Mouse (Mus musculus) embryonic stem cell, embryonic (primary cell): ENCODE measurements around the gene Cemip2.

Experiments
- CTCF ChIA-PET, 4 experiments: fragments of 300-600 bp in 2 of 4; fragments of 350-600 bp in 2 of 4; sonication (Branson Sonifier 250); formaldehyde crosslinking; loops; one replicate each; lab custom pipeline; 2022; ENCODE audit warnings: inconsistent platforms in 2 of 4; lab: Charles Lee
- POLR2A ChIA-PET, 4 experiments: fragments of 300-600 bp in 2 of 4; fragments of 350-600 bp in 2 of 4; sonication (Branson Sonifier 250); formaldehyde crosslinking; loops; one replicate each; lab custom pipeline; 2022; ENCODE audit warnings: antibody characterized with exemption in 4 of 4, inconsistent platforms in 1 of 4; lab: Charles Lee

Cemip2 gene

DNA sequence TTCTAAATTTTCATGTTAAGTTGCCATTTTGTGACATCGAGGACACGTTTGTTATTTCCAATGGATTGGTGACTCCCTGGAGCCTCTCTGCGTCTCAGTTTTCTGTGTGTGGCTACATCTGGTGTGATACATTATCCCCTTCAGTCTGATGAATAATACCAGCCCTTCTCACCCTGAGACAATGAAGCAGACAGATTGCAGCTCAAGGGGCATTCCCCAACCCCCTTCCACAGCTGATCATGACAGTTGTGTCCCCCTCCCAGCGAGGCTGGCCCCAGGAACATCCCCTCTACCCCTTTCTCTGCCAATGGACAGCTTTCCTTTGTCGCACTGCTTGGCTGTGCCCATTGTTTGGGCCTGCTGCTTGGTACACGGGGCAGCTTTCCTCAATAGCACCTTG is 11.5 kb downstream of the Cemip2 start:
- ChIA-PET POLR2A (interaction anchor here in 3 of 4 experiments (0.7 to 9.4 kb wide), 19 partner anchors 9 to 1347 kb away, joined by 3 to 103 read pairs (median 6); partner anchors contain the start of genes Cemip2 (in 3 of the 3), 1110059E24Rik (in 1 of the 3) and Abhd17b (in 1 of the 3)), CTCF (interaction anchor here in 2 of 4 experiments (0.6 to 1.1 kb wide), 3 partner anchors 11 to 1445 kb away, joined by 3 to 6 read pairs (median 3); partner anchors contain the start of gene Cemip2 (in 1 of the 2))

DNA sequence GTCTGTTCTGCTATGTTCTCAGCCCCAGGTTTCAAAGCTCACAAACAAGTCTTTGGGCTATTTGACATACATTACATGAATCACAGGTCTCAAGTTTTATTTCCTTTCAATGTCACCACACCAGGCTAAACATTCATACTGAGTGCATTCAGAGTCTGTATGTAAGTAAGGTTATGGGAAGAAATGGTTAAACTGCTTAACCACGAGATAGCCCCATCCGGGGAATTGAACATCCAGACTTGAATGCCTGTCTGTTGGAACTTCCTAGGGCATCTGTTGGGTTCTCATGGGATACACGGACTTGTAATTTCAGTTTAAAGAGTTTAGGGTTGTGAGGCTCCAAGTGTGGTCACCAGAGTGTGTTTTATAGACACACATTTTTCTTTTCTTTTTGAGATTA is 13.2 kb downstream of the Cemip2 start:
- CTCF ChIA-PET: no interaction called here
- POLR2A ChIA-PET: interaction anchor here in 3 of 4 experiments (1.0 to 9.4 kb wide), 17 partner anchors 10 to 1345 kb away, joined by 3 to 103 read pairs (median 7); partner anchors contain the start of gene Cemip2 (in 3 of the 3)

DNA sequence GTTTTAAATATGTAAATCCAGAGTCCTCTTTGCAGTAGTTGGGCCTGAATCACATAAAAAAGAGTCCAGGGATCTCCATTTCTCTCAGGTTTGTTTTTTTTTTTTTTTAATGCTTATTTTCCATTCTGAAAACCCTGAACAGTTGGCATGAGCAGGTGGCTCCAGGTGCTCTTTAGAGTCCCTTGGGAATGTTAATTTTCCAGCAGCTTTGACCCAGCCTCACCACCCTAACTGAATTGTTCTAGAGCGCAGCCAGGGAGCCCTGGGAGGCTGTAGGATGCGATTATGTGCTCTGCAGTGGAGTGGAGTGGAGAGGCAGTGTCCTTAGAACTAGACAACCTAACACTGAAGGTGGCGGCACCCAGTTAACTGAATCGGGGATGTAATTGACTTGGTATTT is 13.7 kb downstream of the Cemip2 start:
- POLR2A ChIA-PET: interaction anchor here in 3 of 4 experiments (0.7 to 9.4 kb wide), 17 partner anchors 7 to 977 kb away, joined by 3 to 103 read pairs (median 7); partner anchors contain the start of gene Cemip2 (in 3 of the 3)
- CTCF ChIA-PET: no interaction called here

DNA sequence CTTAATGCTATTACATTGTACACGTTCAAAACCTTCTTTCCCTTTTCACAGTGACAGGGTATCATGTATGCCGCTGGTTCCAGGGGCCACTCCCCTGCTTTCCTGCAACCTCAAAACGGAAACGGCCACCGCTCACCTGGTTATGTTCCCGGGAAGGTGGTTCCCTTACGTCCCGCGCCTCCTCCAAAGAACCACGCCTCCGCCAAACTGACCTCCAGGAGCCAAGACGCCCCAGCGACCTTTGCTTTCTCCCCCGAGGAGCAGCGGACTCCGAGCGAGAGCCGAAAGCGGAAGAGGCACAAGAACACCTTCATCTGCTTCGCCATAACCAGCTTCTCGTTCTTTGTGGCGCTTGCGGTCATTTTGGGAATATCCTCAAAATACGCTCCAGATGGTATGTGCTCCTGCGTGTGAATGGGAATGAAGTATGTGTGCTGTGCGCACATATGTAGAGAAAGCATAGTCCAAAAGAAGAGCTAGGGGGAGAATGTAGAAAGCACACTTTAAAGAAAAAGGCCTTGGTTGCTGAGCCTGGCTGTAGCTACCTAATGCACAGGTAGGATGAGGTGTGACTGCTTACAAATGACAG is 14.5 kb downstream of the Cemip2 start:
- ChIA-PET CTCF (no interaction called here), POLR2A (interaction anchor here in 3 of 4 experiments (0.6 to 9.4 kb wide), 22 partner anchors 8 to 958 kb away, joined by 3 to 103 read pairs (median 5); partner anchors contain the start of gene Cemip2 (in 3 of the 3))

DNA sequence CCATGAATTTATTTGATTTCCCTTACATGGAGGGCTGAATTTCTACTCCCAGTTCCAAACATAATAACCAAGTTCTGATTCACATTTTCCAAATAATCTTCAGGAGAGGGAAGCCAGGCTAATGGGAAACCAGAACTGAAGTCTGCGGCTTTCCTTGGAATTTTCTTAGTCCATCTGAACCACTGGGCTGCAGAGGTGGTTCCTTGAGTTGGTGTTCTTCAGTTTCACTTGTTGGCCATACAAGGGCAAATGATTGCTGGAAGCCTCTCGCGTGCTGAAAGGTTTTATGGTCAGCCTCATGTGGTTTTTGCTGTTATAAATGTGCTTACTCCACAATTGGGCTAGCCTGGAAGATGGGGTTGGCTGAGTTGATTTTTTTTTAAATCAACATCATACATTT is 16.4 kb downstream of the Cemip2 start:
- POLR2A ChIA-PET: interaction anchor here in 2 of 4 experiments (1.0 to 3.2 kb wide), 3 partner anchors 9 to 17 kb away, joined by 3 to 16 read pairs (median 11); partner anchors contain the start of gene Cemip2 (in 1 of the 2)
- CTCF ChIA-PET: no interaction called here

DNA sequence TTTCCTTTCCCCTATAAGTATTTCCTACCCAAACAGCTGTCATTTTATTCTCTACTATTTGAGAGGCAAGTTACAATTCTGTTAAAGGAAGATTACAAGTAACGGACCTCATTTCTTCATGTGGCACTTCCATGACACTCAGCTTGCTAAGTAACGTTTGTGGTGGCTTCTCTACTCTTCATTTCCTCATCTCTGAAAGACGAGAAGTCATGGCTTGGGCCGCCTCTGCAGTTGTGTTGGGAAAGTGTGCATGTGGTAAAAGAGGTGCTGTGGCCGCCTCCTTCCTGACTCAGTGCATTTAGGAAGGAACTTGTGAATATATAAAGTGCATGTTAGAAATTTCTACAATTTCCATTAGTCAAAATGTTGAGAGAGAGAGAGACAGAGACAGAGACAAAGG is 18.2 kb downstream of the Cemip2 start:
- POLR2A ChIA-PET: interaction anchor here in 2 of 4 experiments (0.6 to 3.2 kb wide), 7 partner anchors 11 to 28 kb away, joined by 3 to 16 read pairs (median 8); partner anchors contain the start of gene Cemip2 (in 2 of the 2)
- CTCF ChIA-PET: no interaction called here

DNA sequence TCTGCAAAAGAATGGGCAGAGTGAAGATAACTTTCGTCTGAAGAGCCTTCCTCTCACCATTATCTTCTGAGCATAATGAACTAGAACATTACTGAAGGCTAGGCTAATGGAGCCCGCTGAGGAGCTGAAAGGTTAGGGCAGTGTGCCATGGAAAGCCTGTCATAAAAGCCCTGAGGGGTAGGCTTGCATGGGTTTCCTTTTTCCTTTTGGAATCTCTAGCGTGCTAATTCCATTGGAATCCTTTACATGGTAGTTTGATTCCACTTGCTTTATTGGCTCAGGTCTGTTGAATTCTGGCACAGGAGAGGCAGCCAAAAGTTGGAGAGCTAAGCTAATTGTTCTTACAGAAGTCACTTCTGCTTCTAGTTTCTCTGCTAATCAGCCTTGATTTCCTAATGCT is 20.6 kb downstream of the Cemip2 start:
- POLR2A ChIA-PET: interaction anchor here in 2 of 4 experiments (1.1 to 1.5 kb wide), 4 partner anchors 9 to 21 kb away, joined by 3 to 5 read pairs (median 4); partner anchors contain the start of gene Cemip2 (in 1 of the 2)
- CTCF ChIA-PET: no interaction called here

DNA sequence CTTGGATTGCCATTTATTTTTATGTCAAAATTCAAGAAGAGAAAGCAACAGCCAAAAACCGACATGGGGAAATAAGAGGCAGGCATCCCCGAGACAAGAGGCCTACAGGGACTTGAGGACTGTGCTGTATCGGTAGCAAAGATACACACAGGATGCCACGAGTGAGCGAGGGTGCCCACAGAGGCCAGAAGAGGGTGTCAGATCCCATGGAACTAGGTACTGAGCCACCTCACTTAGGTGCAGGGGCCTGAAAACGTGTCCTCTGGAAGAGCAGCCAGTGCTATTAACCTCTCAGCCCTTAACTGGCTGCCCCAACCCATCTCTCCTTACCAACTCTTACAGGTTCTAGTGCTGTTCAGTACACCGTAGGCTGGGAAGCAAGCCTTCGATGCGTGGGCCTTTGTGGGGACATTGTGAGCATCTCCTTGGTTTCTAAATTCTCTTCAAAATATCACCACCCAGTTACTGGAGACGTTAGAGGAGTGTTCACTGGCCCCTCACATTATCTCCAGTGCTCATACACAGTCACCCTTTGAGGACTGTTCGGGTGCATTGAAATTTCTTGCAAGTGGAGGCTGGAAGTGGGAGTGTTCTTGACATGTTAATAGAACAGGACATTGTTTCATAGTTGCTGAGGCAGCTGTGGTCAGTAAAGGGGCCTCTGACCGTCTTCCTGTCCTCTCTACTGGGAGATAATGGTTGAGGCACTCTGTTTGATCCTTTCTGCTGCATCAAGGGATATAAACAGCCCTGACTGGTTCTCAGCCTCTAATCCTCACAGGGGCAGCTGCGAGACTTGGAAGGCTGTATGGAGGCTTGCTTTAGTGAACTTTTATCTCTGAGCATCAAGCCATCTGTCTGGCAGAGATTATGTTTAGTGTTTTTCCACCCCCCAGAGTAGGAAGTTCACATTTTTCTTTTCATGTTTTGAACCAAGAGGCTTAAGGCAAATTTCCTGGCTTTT is 21.6 kb downstream of the Cemip2 start:
- ChIA-PET POLR2A (interaction anchor here in 2 of 4 experiments (2.9 to 3.5 kb wide), 2 partner anchors 9 to 15 kb away, joined by 16 to 28 read pairs; no protein-coding TSS in a partner anchor), CTCF (no interaction called here)

DNA sequence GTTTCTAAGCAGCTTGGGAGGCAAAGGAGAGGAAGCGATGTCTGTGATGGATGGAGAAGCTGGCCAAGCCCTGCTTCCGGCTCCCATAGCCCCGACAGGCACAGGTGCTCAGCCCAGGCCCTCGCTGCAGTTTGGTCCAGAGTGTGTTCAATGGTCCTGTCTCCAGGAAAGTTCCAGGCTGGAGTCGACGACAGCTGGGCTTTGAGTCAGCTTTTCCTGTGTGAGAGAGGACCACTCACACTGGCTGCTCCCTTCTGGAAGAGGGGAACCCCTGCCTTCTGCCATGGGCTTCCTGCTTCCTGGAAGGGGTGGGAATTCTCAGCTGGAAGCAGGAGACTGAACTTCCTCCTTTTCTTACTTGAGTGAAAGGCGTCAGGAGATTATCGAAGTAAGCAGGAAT is 26.3 kb downstream of the Cemip2 start:
- POLR2A ChIA-PET: interaction anchor here in 1 of 4 experiments (3.5 kb wide), 1 partner anchor 19 kb away, joined by 14 read pairs; no protein-coding TSS in a partner anchor
- CTCF ChIA-PET: no interaction called here

DNA sequence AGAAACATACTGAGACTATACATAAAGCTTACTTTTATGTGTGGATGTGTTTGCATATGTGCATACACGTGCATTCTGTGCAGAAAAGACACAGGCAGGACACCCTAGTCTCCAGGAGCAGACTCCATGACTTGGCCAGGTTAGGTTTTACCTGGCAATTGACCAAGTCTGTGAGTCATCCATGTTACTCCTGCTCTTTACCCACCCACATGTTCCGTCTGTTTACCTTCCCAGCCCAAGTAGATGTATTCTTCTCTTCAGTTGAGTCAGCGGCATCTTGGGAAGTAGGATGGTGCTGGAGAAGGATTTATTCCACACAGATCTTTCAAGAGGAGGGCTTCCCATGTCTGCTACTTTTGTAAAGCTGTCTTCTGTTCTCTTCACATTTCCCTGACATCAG is 27.2 kb downstream of the Cemip2 start:
- ChIA-PET POLR2A (interaction anchor here in 2 of 4 experiments (1.3 to 3.5 kb wide), 2 partner anchors 13 to 20 kb away, joined by 5 to 14 read pairs; no protein-coding TSS in a partner anchor), CTCF (interaction anchor here in 1 of 4 experiments (0.6 kb wide), 1 partner anchor 1091 kb away, joined by 3 read pairs; no protein-coding TSS in a partner anchor)

DNA sequence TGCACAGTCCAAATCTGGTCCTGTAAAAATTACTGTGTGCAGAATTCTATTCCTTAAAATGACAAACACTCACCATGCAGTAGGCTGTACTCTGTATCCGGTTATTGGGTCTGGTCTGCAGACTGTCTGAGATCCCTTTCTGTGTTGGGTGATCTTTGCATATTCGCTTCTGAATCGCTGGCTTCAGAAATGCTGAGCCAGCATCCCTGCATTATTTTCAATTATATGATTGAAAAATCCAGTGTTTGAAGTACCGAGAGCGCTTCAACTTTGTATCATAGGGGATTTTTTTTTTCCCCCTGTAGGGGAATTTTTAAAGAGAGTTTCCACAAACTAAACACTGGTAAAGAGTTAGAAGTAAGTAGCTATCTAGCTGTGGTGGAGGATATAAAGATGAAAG is 32.0 kb downstream of the Cemip2 start:
- ChIA-PET CTCF (no interaction called here), POLR2A (interaction anchor here in 2 of 4 experiments (0.7 to 1.4 kb wide), 4 partner anchors 14 to 137 kb away, joined by 3 to 6 read pairs (median 4); partner anchors contain the start of gene Cemip2 (in 1 of the 2))

DNA sequence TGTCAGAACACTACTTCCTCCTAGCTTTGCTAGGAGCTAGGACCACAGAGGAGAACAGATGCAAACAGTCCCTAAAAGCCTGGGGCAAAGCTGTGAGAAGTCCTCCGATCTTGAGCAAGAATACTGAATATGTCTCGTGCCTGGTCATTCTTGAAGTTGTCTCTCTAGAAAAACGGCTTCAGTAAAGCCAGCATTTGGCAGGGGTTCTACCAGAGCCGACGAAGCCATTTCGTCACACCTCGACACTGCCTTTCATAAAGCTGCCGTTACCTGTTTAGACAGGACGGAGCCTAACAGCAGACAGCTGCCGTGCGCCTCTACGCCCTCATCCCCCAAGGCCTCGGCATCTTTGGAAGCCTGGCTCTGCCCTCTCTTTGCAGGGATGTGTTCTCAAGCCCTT is 35.4 kb downstream of the Cemip2 start:
- CTCF ChIA-PET: no interaction called here

DNA sequence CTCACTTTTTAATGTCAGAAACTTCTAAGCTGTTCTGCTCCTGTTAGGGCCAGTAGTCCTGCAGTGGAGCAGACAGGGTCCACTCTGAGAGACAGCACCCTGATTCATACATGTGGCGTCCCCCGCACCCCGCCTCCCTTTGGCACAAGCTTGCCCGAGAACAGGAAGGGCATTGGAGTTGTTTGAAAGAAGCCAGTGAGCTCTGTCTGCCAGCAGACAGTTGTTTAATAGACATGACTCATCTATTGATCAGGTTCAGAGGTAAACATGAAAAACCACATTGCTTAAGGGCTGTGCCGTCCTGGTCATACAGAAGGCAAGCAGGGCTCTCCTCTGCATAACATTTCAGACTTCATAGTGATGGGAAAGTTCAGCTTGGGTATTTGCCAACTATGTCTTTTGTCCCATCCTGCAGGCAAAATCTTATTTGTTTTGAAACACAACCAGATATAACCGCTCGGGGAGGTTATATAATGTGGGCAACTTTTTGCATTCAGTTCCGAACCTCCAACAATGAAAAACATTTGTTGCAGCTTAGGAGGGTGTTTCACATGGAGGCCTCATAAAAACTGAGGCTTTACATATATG is 36.4 kb downstream of the Cemip2 start:
- POLR2A ChIA-PET: interaction anchor here in 2 of 4 experiments (0.6 to 1.5 kb wide), 3 partner anchors 30 to 124 kb away, joined by 3 read pairs; no protein-coding TSS in a partner anchor
- CTCF ChIA-PET: no interaction called here

More for the DNA sequence above, 35.4 kb downstream of the Cemip2 start:
- POLR2A ChIA-PET: interaction anchor here in 3 of 4 experiments (0.8 to 1.5 kb wide), 4 partner anchors 21 to 33 kb away, joined by 3 to 4 read pairs (median 3); no protein-coding TSS in a partner anchor

DNA sequence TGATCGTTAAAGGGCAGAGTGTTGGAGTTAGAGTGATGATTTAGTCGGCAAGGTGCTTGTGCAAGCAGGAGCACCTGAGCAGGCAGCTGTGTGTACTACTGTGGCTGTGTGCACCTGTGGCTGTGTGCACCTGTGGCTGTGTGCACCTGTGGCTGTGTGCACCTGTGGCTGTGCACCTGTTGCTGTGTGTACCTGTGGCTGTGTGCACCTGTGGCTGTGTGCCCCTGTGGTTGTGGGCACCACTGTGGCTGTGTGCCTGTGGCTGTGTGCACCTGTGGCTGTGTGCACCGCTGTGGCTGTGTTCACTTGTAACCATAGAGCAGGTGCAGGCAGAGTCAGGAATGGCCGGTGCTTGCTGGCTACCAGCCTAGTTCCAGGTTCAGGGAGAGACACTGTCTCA is 38.1 kb downstream of the Cemip2 start:
- CTCF ChIA-PET: no interaction called here
- POLR2A ChIA-PET: no interaction called here

DNA sequence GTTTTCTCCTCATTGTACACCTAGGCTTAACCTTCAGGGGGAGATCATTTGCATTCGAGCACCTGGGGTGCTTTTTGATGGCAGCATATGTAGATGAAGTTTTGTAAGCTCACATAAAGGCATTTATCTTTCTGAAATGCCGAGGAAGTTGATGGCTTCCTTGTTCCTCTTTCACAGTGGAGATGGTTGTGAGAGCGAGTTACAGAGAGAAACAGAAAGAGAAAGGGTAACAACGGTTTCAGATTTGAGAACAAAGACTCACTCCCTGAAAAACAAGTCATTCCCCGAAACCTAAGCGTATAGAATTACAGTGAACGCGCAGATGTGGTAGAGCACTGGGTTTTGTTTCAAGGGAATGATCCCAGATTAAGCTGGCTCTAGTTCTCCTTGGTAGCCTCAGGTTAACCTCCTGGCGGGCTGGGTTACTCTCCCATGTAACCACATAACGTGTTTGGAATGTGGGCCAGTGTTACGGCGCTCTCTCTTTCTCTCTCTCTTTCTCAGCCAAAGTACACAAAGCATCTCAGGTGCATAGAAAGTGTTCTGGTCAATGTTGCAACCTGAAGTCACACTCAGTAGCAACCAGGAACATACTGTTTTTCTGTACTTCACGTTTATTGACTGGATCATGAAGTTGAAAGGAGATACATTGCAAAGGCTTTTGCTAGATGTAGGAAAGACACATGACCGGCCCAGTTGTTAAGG is 40.0 kb downstream of the Cemip2 start:
- ChIA-PET POLR2A (interaction anchor here in 3 of 4 experiments (0.6 to 1.8 kb wide), 16 partner anchors 9 to 1243 kb away, joined by 3 to 18 read pairs (median 4); partner anchors contain the start of gene Cemip2 (in 3 of the 3)), CTCF (interaction anchor here in 2 of 4 experiments (0.6 to 1.4 kb wide), 2 partner anchors 41 to 427 kb away, joined by 3 to 4 read pairs; no protein-coding TSS in a partner anchor)

DNA sequence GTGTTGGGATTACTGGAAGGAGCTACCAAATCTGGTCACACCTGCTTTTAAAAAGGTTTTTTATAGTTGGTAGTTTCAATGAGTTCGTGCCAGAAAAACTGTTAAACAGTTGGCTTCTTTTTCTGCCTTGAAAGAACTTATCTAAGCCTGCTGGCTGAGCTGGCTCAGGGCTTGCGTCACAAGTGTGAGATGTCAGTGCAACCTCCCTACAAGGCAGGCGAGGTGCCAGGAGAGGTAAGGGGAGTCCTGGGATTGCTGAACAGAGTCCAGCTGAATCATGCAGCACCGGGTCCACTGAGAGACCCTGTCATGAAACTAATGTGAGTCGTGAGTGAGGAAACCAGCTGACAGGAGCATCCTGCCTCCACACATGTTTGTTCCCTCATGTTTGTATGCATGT is 41.4 kb downstream of the Cemip2 start:
- POLR2A ChIA-PET: no interaction called here
- CTCF ChIA-PET: interaction anchor here in 1 of 4 experiments (1.4 kb wide), 1 partner anchor 42 kb away, joined by 3 read pairs; no protein-coding TSS in a partner anchor

DNA sequence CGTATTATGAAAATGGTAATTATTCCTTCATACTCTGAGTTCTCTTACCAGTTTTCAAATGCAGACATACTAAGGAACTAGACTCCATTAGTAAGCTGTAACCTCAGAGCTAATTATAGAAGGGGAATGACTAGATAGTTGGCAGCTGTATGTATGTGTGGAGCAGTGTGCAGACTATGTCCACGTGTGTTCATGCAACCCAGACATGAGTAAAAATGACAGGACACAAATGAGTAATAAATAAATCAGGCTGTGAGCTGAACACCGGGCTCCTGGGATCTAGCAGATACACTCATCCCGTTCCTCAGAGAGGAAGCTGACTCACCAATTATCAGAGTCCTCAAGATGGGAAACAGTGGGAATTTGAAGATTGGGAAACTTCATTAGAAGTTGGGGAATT is 42.0 kb downstream of the Cemip2 start:
- ChIA-PET CTCF (interaction anchor here in 1 of 4 experiments (1.4 kb wide), 1 partner anchor 43 kb away, joined by 3 read pairs; no protein-coding TSS in a partner anchor), POLR2A (no interaction called here)
